Mouse (Mus musculus): ENCODE results near the gene Apol9a. TPM values are rescaled to one million over a fixed set of nuclear protein-coding genes. Genes with fewer than 3 reads are reported as not detected.
A peak's percentile ranks its signal among the peaks of the same experiment; 100 is the strongest.

Apol9a gene
- polyA plus RNA-seq, 1 experiment = 1.4 TPM

GRCm38 (mm10) chr15:77377419-77377818 is 33.5 kb downstream of the Apol9a start:
- DNase-seq (ENCODE audit: low read depth) = no peak

- no peak for DNase-seq (ENCODE audit: low read depth)
Observed at GRCm38 (mm10) chr15:77376920-77377319, 34.0 kb downstream of the Apol9a start.

DNA sequence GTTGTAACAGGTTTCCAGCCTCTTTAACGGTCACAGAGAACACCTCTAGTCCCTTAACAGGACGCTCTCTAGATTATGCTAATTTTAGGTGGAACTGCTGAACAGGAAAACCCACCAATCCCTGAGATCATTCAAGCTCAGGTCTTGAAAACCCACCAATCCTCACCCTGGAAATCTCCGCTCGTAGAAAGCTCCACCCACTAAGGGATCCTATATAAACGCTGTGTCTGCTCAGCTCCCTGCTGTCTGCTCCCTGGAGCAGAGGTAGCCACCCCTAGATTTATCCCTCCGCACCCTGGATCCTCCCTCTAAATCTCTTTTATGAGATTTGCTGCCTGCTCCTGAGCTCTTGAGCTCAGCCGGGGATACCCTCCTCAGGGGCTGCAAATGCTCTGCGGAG is 40.3 kb downstream of the Apol9a start:
- DNase-seq (ENCODE audit: low read depth) = no peak

GRCm38 (mm10) chr15:77369981-77370380 is 41.0 kb downstream of the Apol9a start:
- DNase-seq (ENCODE audit: low read depth) = no peak

GRCm38 (mm10) chr15:77368818-77369320 is 42.1 kb downstream of the Apol9a start:
- no peak for DNase-seq (ENCODE audit: low read depth)

DNA sequence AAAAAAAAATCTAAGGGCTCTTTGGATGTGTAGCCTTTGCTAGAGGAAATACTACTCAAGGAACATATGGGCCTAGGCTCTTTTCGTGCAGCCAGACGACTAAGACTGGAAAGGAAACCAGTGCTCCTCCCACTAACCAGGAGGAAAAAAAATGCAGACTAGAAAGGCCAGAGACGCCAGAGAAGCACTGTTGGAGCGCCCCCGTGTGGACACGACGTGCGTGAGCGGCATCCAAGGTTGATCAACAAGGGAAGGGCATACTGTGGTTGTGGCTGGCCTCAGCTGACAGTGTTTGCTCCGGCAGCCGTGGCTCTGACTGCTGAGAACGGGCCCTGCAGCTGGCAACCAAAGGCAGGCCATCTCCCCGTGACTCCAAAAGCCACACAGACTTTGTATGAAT is 42.8 kb downstream of the Apol9a start:
- DNase-seq (ENCODE audit: low read depth) = peak; percentile 40

- no peak for DNase-seq (ENCODE audit: low read depth)
Observed at GRCm38 (mm10) chr15:77367504-77367903, 43.4 kb downstream of the Apol9a start.

GRCm38 (mm10) chr15:77366706-77367484 is 44.0 kb downstream of the Apol9a start:
- DNase-seq (ENCODE audit: low read depth) = no peak

- DNase-seq (ENCODE audit: low read depth) = no peak
Observed at GRCm38 (mm10) chr15:77365700-77366570, 45.0 kb downstream of the Apol9a start.

- no peak for DNase-seq (ENCODE audit: low read depth)
Observed at GRCm38 (mm10) chr15:77364026-77364425, 46.9 kb downstream of the Apol9a start.

- no peak for DNase-seq (ENCODE audit: low read depth)
Observed at GRCm38 (mm10) chr15:77363578-77363977, 47.4 kb downstream of the Apol9a start.

GRCm38 (mm10) chr15:77362952-77363351 is 48.0 kb downstream of the Apol9a start:
- no peak for DNase-seq (ENCODE audit: low read depth)

DNA sequence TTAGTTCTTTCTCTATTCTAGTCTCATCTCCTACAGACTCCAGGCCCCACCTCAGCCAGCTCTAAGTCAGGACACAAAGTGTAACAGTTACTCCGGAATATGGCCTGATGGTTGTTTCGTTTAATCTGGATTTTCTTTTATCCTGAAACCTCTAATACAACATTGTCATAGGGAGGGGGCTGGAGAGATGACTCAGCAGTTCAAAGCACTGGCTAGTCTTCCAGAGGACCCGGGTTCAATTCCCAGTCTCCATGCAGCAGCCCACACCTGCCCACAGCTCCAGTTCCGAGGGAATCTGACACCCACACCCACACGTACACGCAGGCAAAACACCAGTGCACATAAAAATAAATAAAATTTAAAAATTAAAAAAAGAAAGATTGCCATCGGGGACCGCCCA is 51.0 kb downstream of the Apol9a start:
- no peak for DNase-seq (ENCODE audit: low read depth)

DNA sequence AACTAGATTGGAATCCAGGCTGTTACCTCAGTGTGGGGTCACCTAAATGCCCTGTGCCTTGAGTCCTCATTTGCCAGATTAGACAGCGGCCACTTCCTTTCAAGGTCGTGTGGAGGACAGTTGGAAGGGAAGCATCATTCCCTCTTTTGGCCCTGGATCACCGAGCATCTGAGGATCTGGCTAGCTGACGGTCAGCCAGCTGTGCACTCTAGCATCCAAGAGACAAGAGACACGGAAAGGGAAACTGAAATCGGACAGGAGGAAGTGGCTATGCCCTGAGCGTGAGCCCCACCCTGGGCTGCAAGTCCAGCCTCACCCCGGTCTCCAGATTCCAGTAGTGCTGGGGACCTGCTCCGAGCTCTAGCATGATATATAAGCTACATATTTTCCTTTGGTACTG is 51.4 kb downstream of the Apol9a start:
- DNase-seq (ENCODE audit: low read depth) = no peak

DNA sequence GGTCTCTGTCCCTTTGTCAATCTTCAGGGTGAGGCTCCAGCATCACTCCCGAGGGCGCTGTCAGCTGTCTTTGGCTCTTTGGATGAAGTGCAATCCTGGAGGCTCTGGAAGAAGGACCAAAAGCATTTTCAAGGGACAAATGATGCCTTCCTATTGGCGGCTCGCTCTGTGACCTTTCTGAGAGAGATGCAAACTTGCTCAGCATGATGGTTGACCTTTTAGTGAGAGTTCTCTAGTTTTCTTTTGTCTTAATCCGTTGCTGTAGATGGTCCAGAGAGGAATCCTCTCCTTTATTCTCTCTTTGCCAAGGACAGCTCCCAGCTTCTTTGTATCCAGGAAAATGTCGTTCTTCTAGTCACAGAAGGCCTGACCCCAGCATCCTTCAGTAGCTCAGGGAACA is 51.9 kb downstream of the Apol9a start:
- no peak for DNase-seq (ENCODE audit: low read depth)

DNA sequence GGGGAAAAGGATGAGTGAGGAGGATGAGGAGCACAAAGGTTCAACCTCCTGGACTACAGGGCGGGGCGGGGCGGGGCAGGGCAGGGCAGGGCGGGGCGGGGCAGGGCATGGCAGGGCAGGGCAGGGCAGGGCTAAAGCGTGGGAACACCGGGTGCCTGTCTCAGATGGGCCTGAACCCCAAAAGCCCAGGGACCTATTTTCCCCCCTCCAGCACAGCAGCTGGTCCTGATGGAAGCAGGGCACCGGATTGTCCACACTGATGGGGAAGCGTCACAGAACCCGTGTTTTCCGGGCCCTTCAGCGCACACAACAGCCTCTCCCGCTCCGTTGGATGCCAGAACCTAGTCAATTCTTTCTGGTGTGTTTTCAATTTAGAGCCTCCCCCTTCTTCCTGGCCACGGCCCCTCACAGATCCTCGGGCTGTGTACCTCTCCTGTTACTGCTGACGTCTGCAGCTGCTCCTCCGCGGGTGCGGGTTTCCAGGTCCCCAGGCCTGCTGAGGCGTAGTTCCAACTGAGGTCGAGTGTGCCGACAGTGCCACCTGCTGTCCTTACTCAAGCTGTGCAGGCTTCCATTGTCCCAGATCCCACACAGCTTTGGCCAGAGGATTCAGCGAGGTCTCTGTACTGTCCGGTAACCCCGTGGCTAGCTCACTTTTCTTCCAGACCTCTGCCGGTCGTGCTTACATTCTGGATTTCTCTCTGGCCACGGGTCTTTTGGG is 52.5 kb downstream of the Apol9a start:
- no peak for DNase-seq (ENCODE audit: low read depth)

GRCm38 (mm10) chr15:77356248-77356810 is 54.6 kb downstream of the Apol9a start:
- no peak for DNase-seq (ENCODE audit: low read depth)

DNA sequence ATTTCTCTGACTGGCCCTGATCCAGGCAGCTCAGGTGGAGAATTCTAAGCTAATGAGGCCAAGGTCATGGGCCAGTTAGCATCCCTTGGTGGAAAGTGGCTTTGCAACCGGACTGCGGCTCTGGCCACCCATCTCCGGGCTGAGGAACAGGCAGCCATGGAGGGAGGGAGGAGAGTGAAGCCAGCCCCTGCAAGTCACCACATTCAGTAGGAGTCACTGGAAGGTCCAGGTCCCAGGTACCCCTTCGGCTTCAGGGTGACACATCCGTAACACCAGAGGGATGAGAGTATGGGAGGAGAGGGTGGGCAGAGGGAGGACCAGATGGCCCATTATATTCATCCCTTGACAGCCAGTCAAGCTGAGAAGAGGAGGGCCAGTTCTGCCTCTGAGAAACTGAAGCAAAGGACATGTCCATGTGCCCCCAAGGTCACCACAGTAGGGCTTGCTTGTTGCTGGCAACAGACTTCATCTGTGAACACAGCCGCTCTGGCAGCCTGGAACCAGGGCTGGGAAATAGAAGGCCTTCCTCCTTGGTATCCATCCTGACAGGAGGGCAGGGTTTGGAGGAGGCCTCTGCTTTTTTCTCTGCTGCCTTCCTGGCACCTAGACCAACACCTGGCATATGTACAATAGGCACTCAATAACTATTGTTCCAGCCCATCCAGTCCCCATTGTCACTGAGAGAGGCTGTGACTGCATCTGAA is 55.9 kb downstream of the Apol9a start:
- no peak for DNase-seq (ENCODE audit: low read depth)

DNA sequence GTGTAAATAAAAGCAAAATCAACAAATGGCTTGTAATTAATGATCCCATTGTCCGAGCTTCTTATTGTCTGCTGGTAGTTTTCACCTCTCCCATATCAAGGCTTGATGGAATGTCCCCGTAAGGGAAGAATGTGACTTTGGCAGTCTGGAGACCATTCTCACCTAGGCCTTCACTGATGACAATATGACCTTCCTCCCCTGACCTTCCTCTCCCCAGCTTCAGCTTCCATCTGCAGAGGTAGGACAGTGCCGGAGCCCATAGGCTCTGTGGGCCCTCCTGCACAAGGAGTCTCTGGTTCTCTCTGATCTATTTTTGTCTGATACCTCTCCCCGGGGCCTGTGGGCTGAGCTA is 56.5 kb downstream of the Apol9a start:
- DNase-seq (ENCODE audit: low read depth) = no peak
